Mouse (Mus musculus) testis, adult 2 months (tissue): Measurements from ENCODE around the gene Hcfc1r1. TPM values are rescaled to one million over a fixed set of nuclear protein-coding genes. Genes with fewer than 3 reads are reported as not detected.

ENCODE experiments used
- H3K27ac ChIP-seq: fragments of 200-500 bp; 2 replicates; pipeline ENCODE4 v1.5.1; 2012; ENCODE audit warnings: low read depth, low read length; ENCODE audit not compliant: control insufficient read depth, insufficient read depth
- H3K27me3 ChIP-seq: fragments of 200-500 bp; 2 replicates; pipeline ENCODE4 v1.6.1; 2012; ENCODE audit warnings: mild to moderate bottlenecking, low read length, moderate library complexity; ENCODE audit not compliant: control insufficient read depth, insufficient read depth
- H3K36me3 ChIP-seq: fragments of 200-500 bp; 2 replicates; pipeline ENCODE4 v1.6.1; 2012; ENCODE audit warnings: mild to moderate bottlenecking, low read length; ENCODE audit not compliant: control insufficient read depth, insufficient read depth
- H3K4me1 ChIP-seq: fragments of 200-500 bp; 2 replicates; pipeline ENCODE4 v1.6.1; 2012; ENCODE audit warnings: low read length; ENCODE audit not compliant: control insufficient read depth, insufficient read depth
- H3K4me3 ChIP-seq: fragments of 200-500 bp; 2 replicates; pipeline ENCODE4 v1.5.1; 2012; ENCODE audit warnings: low read depth, mild to moderate bottlenecking, low read length, moderate library complexity, mixed read lengths; ENCODE audit not compliant: control insufficient read depth
- CTCF ChIP-seq: fragments of 200-500 bp; IDR thresholded peaks from 2 replicates; pipeline ENCODE4 v1.5.1; 2012; ENCODE audit warnings: low read depth, mild to moderate bottlenecking, inconsistent platforms, low read length, moderate library complexity; ENCODE audit not compliant: control insufficient read depth, insufficient read depth, insufficient replicate concordance
- POLR2A ChIP-seq: fragments of 200-500 bp; IDR thresholded peaks from 2 replicates; pipeline ENCODE4 v1.6.1; 2012; ENCODE audit warnings: low read depth, mild to moderate bottlenecking, inconsistent platforms, low read length, moderate library complexity; ENCODE audit not compliant: control insufficient read depth
- polyA plus RNA-seq: library from polyadenylated mRNA; depleted of rRNA; stranded (reverse); fragments of >200 nt; gene quantifications from 2 replicates; pipeline ENCODE4 v1.2.3, GENCODE M21; 2012

Hcfc1r1 gene
- polyA plus RNA-seq, 1 experiment: 54.9 TPM

DNA sequence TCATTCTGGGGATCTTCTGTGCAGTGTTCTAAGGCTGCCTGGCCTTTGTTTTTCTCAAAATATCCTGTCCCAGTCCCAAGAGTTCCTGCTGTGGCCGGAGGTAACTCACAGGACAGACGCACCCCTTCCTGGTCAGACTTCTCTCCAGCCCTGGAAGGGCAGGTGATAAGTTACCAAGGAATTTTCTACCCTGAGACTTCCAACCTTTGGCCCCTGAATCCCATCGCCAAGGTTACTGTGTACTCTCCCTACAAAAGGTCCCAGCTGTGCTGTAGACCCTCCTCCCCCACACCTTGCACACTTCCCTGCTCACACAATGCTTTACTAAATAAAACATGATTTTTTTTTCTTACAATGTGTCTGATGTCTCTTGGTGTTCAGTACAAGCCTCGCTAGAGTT is 8.7 kb downstream of the Hcfc1r1 start:
- H3K27me3 ChIP-seq: no peaks in the 10 kb centered on the region; the same call in 1 of the 2 replicates
- H3K36me3 ChIP-seq: no peaks in the 10 kb centered on the region
- no peak overlapping the region for H3K27ac ChIP-seq
- H3K4me1 ChIP-seq: peaks cover 11% of the 10 kb centered on the region
- H3K4me3 ChIP-seq: no peak overlapping the region
- no peak for TF ChIP-seq POLR2A
- no peak for TF ChIP-seq CTCF

DNA sequence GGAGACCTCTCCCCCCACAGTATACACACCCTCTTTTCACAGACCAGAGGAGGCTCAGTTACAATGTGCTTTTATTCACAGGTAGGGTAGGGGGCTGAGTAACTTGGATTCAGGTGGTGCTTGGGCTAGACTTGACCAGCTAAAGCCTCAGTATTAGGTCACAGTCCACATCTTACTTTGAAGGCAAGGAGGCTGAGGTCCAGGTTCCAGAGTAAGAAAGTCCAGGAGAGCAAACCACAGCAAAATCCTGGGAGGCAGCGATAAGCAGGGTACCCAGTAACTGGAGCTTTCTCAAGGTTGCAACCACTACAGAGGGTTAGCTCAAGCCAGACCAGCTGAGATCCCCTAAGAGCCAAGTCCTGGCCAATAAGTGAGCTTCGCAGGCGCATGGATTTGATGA is 9.1 kb downstream of the Hcfc1r1 start:
- TF ChIP-seq POLR2A (no peak), CTCF (no peak)
- Histone ChIP-seq H3K4me3 (no peak overlapping the region), H3K27ac (no peak overlapping the region)

DNA sequence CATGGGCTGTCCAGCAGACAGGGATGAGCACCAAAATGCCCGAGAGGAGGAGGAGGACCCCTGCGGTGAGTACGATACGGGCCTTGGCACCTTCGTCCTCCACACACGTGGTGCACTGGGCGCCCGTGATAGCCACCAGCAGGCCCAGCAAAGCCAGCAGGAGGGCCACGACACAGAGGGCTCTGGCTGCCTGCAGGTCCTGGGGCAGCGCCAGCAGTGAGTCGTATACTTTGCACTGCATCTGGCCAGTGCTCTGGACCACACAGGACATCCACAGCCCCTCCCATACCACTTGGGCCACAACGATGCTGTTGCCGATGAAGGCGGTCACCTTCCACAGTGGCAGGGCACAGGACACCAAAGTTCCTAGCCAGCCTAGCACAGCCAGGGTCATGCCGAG is 9.8 kb downstream of the Hcfc1r1 start:
- Histone ChIP-seq H3K27me3 (no peaks in the 10 kb centered on the region; the same call in 1 of the 2 replicates), H3K27ac (no peak overlapping the region), H3K4me1 (peaks cover 5% of the 10 kb centered on the region), H3K36me3 (no peaks in the 10 kb centered on the region), H3K4me3 (no peak overlapping the region)
- TF ChIP-seq POLR2A: no peak
- TF ChIP-seq CTCF: no peak

More for the DNA sequence above, 9.1 kb downstream of the Hcfc1r1 start:
- no peaks in the 10 kb centered on the region for H3K36me3 ChIP-seq
- no peaks in the 10 kb centered on the region; the same call in 1 of the 2 replicates for H3K27me3 ChIP-seq
- H3K4me1 ChIP-seq: peaks cover 7% of the 10 kb centered on the region

DNA sequence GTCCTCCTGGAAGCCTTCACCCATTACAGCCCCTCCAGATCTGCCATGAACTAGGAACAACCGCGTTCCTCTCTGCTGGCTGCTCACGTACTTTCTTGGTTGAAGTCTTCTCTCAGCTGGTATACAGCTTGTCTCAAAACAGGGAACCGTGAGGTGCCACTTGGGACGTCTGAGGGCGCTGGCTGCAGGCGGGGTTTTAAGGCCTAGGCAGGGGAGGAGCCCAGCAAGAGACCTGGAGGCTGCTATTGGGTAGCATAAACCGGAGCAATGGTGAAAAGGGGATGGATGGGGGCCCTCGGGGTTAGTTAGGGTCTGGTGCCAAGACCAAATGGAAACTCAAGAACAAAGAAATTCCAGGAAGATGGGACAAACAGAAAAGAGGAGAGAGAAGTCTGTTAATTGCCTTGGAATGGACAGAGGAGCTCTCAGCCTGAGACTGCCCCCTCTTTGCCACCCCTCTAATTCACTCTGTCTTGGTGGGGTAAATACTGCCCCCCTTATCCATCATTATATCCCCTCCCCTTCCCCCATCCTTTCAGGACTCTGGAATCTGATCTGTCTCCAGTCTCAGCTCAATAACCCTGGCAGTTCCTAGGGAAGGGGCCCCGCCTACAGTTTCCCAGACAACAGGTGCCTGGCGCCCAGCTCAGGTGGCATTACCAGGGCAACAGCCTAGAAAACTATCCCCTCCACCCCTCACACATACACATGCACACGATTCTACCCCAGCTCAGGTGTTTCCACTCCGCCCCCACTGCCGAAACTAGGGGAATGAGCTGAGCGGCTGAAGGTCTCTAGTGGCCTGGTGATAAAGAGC is 10.7 kb downstream of the Hcfc1r1 start, which contains the start of gene Cldn9:
Cldn9 (minus strand) TSS at position 171 of the 817 bp plus-strand sequence.
- H3K4me3 ChIP-seq: no peak within 1 kb of the TSS
- no peak within 1 kb of the TSS for H3K27ac ChIP-seq
- TF ChIP-seq CTCF (no peak), POLR2A (no peak)
- no peaks in the 10 kb centered on the region for H3K36me3 ChIP-seq
- no peaks in the 10 kb centered on the region; the same call in 1 of the 2 replicates for H3K27me3 ChIP-seq
- peaks cover 3% of the 10 kb centered on the region; the same call in 1 of the 2 replicates for H3K4me1 ChIP-seq

DNA sequence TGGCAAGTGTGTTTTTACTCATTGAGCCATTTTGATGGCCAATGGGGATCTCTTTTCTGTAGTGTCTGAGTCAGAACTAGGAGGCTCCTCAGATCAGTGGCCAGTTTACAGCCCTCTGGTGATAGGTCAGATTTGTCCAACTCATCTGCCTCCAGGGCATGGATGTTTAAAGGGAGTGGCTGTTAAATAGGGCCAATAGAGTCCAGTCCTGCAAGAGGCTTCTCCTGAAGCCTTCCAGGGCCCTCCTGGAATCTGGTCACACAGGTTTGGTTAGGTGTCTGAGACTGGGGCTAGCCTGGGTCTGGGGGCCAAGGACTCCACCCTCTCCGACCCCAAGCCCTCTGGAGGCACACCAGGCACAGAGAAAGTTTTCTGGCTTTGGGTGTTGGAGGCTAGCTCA is 21.1 kb downstream of the Hcfc1r1 start:
- Histone ChIP-seq H3K27me3 (no peaks in the 10 kb centered on the region), H3K4me1 (no peaks in the 10 kb centered on the region; the same call in 1 of the 2 replicates), H3K27ac (no peak overlapping the region), H3K4me3 (no peak overlapping the region), H3K36me3 (no peaks in the 10 kb centered on the region)
- TF ChIP-seq CTCF (no peak), POLR2A (no peak)

DNA sequence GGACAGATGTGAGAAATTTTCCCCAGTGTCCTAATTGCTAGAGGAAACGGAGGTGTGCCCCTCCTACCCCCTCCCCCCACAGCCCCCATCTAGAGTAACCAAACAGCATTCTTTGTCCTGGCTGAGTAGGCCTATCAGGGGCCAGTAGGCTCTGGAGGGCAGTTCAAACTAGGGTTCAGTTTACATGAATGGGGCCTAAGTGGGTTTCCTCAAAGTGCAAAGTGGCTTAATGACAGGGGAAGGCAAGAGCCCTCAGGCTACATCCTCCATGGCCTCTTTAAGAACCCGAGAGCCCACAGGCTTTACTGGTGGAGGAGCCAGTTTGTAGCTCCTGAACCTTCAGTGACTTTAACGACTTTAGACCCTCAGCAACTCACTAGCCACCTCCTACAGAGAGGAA is 22.4 kb downstream of the Hcfc1r1 start:
- H3K36me3 ChIP-seq: no peaks in the 10 kb centered on the region
- TF ChIP-seq CTCF: no peak
- peaks cover 7% of the 10 kb centered on the region for H3K4me1 ChIP-seq
- H3K27me3 ChIP-seq: no peaks in the 10 kb centered on the region
- H3K4me3 ChIP-seq: no peak overlapping the region
- H3K27ac ChIP-seq: no peak overlapping the region

DNA sequence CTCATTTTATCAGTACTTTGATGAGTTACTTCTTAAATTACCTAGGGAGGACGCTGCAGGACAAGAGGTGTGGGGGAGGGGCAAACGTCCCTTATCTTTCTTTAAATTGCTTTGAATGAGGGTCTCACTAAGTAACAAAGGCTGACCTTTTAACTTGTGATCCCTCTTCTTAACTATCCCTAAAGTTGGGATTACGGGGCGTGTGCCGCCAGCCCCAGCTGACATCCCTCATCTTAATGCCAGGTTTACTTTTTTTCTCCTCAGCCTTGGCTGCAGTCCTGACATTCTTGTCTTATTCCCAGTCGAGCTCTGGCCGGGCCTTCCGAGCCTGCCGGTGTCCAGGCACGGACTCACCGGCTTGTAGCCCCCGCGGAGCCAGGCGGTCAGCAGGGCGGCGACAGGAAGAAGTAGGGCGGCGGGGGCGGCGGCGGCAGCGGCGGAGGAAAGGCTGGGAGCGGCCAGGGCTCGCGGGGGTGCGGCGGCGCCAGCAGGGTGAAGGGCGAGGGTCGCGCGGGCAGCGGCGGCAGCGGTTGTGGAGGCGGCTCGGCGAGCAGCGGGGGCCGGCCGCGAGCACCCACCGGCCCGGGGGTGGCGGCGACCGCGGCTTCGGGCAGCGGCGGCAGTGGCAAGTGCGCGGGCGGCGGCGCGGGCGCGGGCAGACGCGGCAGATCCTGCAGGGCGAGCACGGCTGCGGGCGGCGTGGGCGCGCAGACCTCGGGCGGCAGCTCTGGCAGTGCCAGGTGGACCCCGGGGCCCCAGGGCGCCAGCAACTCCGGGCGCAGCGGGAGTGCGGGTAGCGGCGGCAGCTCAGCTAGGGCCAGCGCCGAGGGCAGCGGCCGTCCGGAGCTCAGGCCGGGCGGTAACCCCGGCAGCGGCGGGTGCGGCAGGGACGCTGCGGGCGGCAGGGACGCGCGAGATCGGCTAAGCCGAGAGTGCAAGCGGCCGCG is 26.0 kb downstream of the Hcfc1r1 start:
- no peaks in the 10 kb centered on the region for H3K27me3 ChIP-seq

More for the DNA sequence above, 26.0 kb downstream of the Hcfc1r1 start:
- Histone ChIP-seq H3K27ac (no peak overlapping the region), H3K4me1 (peaks cover 7% of the 10 kb centered on the region), H3K4me3 (peak overlapping the region; percentile 66), H3K36me3 (no peaks in the 10 kb centered on the region)
- TF ChIP-seq CTCF (no peak), POLR2A (no peak)
